Comparison of ENCODE assay signal across 27 mouse cellular contexts in the genomic region with DNA sequence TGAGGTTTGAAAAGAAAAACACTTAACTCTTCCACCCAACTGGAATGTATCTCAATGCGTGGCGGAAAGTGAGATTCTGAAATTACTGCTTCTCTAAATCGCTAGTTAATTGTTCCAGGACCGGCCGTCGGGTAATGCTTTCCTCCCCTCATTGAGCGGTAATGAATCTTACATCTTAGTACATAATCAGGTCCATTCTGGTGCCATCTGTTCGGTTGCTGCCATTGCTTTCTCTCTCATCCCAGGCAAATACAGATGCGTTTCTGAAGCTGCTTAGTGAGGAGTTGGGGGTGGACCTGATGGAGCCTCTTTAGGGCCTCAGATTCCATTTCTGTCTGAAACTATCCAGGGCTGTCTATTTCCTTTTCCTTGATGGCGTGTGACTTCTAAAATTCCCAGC. TPM values are rescaled to one million over a fixed set of nuclear protein-coding genes. Genes with fewer than 3 reads are reported as not detected.
DNase-seq lines count a peak whose midpoint lies in the region; ATAC-seq and TF ChIP-seq lines count a peak whose summit lies in the region.
"Had no signal": no experiment of that assay in that cellular context is flagged by ENCODE, and none has a peak within 500 bp of the region (broad histone marks: within the 10 kb centered on the region; RNA-seq: fewer than 3 reads in every experiment).

No protein-coding gene starts in this region.

- no peak for ATAC-seq in forebrain, embryonic 14.5 days
- ATAC-seq in forebrain, embryonic 15.5 days (replicated peaks), result no peak
- ATAC-seq: activated CD4-positive, CD25-positive, alpha-beta regulatory T cell, adult 4 months; CD4-positive, CD25-positive, alpha-beta regulatory T cell, adult 4 months; Patski had no signal

- H3K9me3 ChIP-seq in forebrain, embryonic 14.5 days (replicated peaks; ENCODE audit: control insufficient read depth, low read length), result no peaks in the 10 kb centered on the region
- no peaks in the 10 kb centered on the region for H3K9me3 ChIP-seq in forebrain, embryonic 15.5 days
- H3K9me3 ChIP-seq: G1E had no signal

- H3K4me2 ChIP-seq in forebrain, embryonic 14.5 days (ENCODE audit: low read length), result no peak overlapping the region
- no peak overlapping the region for H3K4me2 ChIP-seq in forebrain, embryonic 15.5 days (replicated peaks)

- H3K27ac ChIP-seq in forebrain, embryonic 14.5 days (ENCODE audit: low read depth, low read length), result no peak overlapping the region
- no peak overlapping the region for H3K27ac ChIP-seq in forebrain, embryonic 15.5 days (replicated peaks)

- H3K9ac ChIP-seq in forebrain, embryonic 14.5 days (ENCODE audit: low read length), result no peak overlapping the region
- H3K9ac ChIP-seq in forebrain, embryonic 15.5 days (replicated peaks), result no peak overlapping the region

- no peaks in the 10 kb centered on the region for H3K4me1 ChIP-seq in forebrain, embryonic 14.5 days (ENCODE audit: control insufficient read depth, insufficient read depth, low read length)
- H3K4me1 ChIP-seq in forebrain, embryonic 15.5 days, result no peaks in the 10 kb centered on the region

- 65% methylated on average over 10 of the region's 10 CpGs for WGBS in forebrain, embryonic 14.5 days
- WGBS in forebrain, embryonic 15.5 days, result 68% methylated on average over 10 of the region's 10 CpGs

- H3K27me3 ChIP-seq in forebrain, embryonic 14.5 days (replicated peaks; ENCODE audit: control insufficient read depth, insufficient read depth, low read length), result no peaks in the 10 kb centered on the region
- no peaks in the 10 kb centered on the region for H3K27me3 ChIP-seq in forebrain, embryonic 15.5 days

- TF ChIP-seq CTCF in brain, embryonic 14.5 days (IDR thresholded peaks at IDR 0.05; ENCODE audit: borderline replicate concordance, extremely low read depth, insufficient read depth, insufficient read length), result no peak

- no peak overlapping the region for H3K4me3 ChIP-seq in forebrain, embryonic 14.5 days (ENCODE audit: low read depth, low read length)
- no peak overlapping the region for H3K4me3 ChIP-seq in forebrain, embryonic 15.5 days

- peak; percentile 46 for DNase-seq in forebrain, embryonic 14.5 days (ENCODE audit: low spot score)
- peak; percentile 59 for DNase-seq in heart, adult 11 months
- DNase-seq in heart, adult 18-20 months, result no peak
- peak; percentile 65 for DNase-seq in brain, embryonic 14.5 days (ENCODE audit: low read depth)
- no peak for DNase-seq in layer of hippocampus, adult 9-11 months
- DNase-seq: adrenal gland, adult 2 months; adrenal gland, adult 8-10 months; adrenal gland, postnatal 10 days; adrenal gland, postnatal 14 days; adrenal gland, postnatal 25 days; adrenal gland, postnatal 36 days; B cell, adult 2 months; cerebellum, adult 11 months; cerebellum, adult 11-12 months; cerebellum, adult 18-20 months; cerebellum, adult 2 months had no signal

- no peaks in the 10 kb centered on the region for H3K36me3 ChIP-seq in forebrain, embryonic 14.5 days (ENCODE audit: control insufficient read depth, insufficient read depth, low read length)
- no peaks in the 10 kb centered on the region for H3K36me3 ChIP-seq in forebrain, embryonic 15.5 days
- H3K36me3 ChIP-seq: G1E had no signal

- no peak for TF ChIP-seq POLR2A in brain, embryonic 14.5 days (IDR thresholded peaks at IDR 0.05; ENCODE audit: borderline replicate concordance, extremely low read depth, insufficient read depth, insufficient read length, poor library complexity, severe bottlenecking)

RNA-seq across cellular contexts. Expression of a gene that starts 45.8 kb away (rescaled TPM):
- polyA plus RNA-seq in forebrain, embryonic 14.5 days (2014; fragmentation: Nextera tagmentation; extraction: Ambion mirVana), result not detected in 2 replicates
- polyA plus RNA-seq in forebrain, embryonic 15.5 days (2015; fragmentation: Nextera tagmentation; extraction: Ambion mirVana), result not detected in 2 replicates
- not detected for total RNA-seq in heart, adult 18-20 months (2021)
- not detected in 2 replicates for polyA plus RNA-seq in brain, embryonic 14.5 days (2012; rRNA removed)
- total RNA-seq: adrenal gland, adult 18-20 months; adrenal gland, adult 2 months; adrenal gland, adult 8-10 months; adrenal gland, postnatal 10 days; adrenal gland, postnatal 14 days; adrenal gland, postnatal 25 days; adrenal gland, postnatal 36 days; adrenal gland, postnatal 4 days; CH12.LX; ES-E14; G1E; MEL had no signal
- polyA plus RNA-seq: activated CD4-positive, CD25-positive, alpha-beta regulatory T cell, adult 4 months; adrenal gland, adult 2 months; C2C12; CD4-positive, CD25-positive, alpha-beta regulatory T cell, adult 4 months; cerebellum, adult 2 months; G1E; Patski had no signal

Comparison
In these comparisons a context has a peak if more than half of its experiments do, and no peak if none do; other contexts are left out.
1. DNase-seq: peak in forebrain, embryonic 14.5 days (single experiment), heart, adult 11 months (single experiment) and brain, embryonic 14.5 days (single experiment); none in heart, adult 18-20 months (0 of 2) and layer of hippocampus, adult 9-11 months (single experiment).